Mouse (Mus musculus) embryonic facial prominence, embryonic 10.5 days (tissue): ENCODE data around the gene Nav1. TPM values are rescaled to one million over a fixed set of nuclear protein-coding genes. Genes with fewer than 3 reads are reported as not detected.

Source experiments
- DNase-seq: peaks from one replicate; pipeline ENCODE4 v3.0.0-alpha.2; 2017; ENCODE audit warnings: low spot score
- H3K27ac ChIP-seq: fragments of 300-500 bp; sonication (generic); replicated peaks from 2 replicates; pipeline ENCODE4 v1.5.1; 2016; ENCODE audit warnings: mild to moderate bottlenecking
- H3K27me3 ChIP-seq: fragments of 300-500 bp; sonication (generic); replicated peaks from 2 replicates; pipeline ENCODE4 v1.6.1; 2016; ENCODE audit warnings: low read depth, mild to moderate bottlenecking; ENCODE audit not compliant: poor library complexity, severe bottlenecking
- H3K36me3 ChIP-seq: fragments of 300-500 bp; sonication (generic); replicated peaks from 2 replicates; pipeline ENCODE4 v1.6.1; 2016; ENCODE audit warnings: mild to moderate bottlenecking, moderate library complexity
- H3K4me1 ChIP-seq: fragments of 300-500 bp; sonication (generic); 2 replicates; pipeline ENCODE4 v1.6.1; 2016
- H3K4me3 ChIP-seq: fragments of 300-500 bp; sonication (generic); 2 replicates; pipeline ENCODE4 v1.5.1; 2016; ENCODE audit warnings: mild to moderate bottlenecking, moderate library complexity
- H3K9me3 ChIP-seq: fragments of 300-500 bp; sonication (generic); 2 replicates; pipeline ENCODE4 v1.6.1; 2016; ENCODE audit warnings: mild to moderate bottlenecking
- WGBS: fragments of 180-500 bp; shearing (Covaris S2); methylation state at CpG from one replicate; pipeline ENCODE4 v1.1.7; 2016; 5-methylcytosine and 5-hydroxymethylcytosine counted together
- polyA plus RNA-seq: library from polyadenylated mRNA; unstranded; fragments of >200 nt; fragmentation: Nextera tagmentation; extraction: Ambion mirVana; gene quantifications from 2 replicates; pipeline ENCODE4 v1.2.1, GENCODE M21; 2016

Gene Nav1
- polyA plus RNA-seq, 1 experiment from 2014 or later, result 24.1 TPM

DNA sequence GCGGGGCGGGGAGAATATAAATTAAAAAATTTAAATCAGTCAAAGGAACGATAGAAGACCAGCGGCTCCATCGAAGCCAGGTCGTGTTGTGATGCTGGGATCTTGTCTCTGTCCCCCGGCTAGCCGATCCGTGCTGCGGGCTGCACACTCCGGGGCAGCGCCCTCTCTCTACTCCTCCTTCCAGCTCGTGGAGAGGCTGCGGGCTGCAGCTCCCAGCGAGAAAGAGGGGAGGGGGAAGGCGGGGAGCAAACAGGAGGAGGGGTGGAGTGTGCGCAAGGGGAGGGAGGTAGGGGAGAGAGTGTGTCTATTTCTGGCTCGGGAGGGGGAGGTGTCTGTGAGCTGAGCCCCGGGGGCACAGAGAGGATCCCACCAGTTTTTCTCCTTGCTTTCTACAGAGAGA lies 21.5 kb downstream of the Nav1 start:
- no peaks in the 10 kb centered on the region for H3K9me3 ChIP-seq
- no peaks in the 10 kb centered on the region for H3K36me3 ChIP-seq
- H3K4me3 ChIP-seq, result peak overlapping the region; percentile 80
- peak; percentile 79 for DNase-seq
- WGBS, result 0% methylated on average over 19 of the region's 19 CpGs
- H3K4me1 ChIP-seq, result peaks cover 70% of the 10 kb centered on the region
- peaks cover 23% of the 10 kb centered on the region for H3K27me3 ChIP-seq
- peak overlapping the region; percentile 86 for H3K27ac ChIP-seq

DNA sequence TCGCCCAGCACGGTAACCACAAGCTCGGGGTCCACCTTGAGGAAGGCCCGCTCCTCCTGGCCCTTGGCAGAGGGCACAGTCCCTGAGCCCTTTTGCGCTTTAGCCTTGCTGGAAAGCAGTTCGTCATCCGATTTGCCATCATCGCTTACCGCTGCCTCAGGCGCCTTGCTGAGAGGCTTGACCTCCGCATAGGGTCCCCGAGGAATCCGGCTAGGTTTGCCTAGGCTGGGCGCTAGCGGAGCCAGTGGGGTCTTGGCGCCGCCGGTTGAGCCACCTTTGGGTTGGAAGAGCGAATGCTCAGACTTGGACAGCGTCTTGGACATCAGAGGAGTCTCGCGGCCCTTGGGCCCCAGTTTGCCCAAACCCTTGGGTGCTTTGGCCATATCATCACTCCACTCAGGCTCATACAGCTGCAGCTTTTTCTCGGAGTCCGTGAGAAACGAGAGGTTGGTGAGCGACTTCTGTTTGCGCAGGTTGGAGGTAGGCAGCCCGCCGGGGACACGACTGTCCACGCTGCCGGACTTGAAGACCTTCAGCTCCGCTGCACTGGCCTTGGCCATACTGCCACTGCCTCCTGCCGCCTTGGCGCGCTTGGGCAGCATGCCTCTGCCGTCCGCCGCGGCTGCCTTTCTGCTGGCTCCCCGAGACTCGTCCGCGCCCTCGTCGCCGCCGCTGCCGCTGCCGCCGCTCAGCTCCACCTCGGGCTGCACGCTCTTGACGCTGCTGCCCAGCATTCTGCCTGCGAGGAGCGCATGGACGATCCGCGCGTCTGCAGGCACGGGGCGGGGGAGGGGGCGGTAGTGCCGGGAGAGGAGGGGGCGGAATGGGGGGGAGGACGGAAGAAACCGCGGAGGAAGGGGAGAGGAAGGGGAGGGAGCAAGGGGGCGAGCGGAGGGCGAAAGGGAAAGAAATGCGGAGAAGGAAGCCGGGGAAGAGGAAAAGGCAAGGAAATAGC lies 22.2 kb downstream of the Nav1 start:
- H3K4me1 ChIP-seq, result peaks cover 77% of the 10 kb centered on the region
- no peaks in the 10 kb centered on the region for H3K36me3 ChIP-seq
- peaks cover 23% of the 10 kb centered on the region for H3K27me3 ChIP-seq
- H3K27ac ChIP-seq, result peak overlapping the region; percentile 86
- peak overlapping the region; percentile 80 for H3K4me3 ChIP-seq
- peak; percentile 81 for DNase-seq
- 1% methylated on average over 72 of the region's 73 CpGs for WGBS
- H3K9me3 ChIP-seq, result no peaks in the 10 kb centered on the region

DNA sequence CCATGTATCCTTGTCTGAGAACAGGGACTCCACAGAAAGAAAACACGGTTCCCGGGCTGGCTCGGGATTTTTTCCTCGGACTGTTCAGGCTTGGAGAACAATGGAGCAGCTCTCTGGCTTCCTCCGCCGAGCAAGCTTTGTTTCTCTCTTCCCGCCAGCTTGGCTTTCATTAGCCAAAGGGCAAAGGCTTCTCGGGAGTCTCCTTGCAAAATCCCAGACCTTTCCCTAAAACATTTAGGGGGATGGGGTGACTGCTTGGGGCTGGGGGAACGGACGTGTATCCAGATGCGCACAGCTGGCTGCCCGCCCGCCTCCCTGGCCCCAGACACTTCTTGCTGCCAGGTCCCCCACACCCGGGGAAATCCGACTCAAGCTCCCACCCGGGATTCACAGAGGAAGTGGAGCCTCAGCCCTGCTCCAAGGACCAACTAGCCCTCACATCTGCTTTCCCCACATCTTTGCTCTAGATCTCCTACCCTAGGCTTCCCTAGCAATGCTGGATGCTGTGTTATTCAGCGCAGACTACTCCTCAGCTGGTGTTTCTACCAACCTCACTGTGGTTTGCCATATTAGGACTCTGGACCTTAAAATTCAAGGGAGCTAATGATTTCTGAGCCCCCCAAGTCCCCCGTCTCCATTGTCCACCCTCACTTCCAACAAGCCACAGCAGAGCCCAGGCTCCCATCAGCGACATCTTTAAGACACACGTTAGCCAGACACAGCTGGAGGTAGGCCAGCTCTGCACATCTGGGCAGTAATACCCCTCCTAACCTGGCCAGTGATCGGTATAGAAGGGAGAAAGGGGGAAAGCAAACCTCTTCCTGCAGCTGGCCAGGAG lies 23.2 kb downstream of the Nav1 start:
- Histone ChIP-seq H3K36me3 (no peaks in the 10 kb centered on the region), H3K27me3 (peaks cover 23% of the 10 kb centered on the region), H3K4me1 (peaks cover 87% of the 10 kb centered on the region), H3K9me3 (no peaks in the 10 kb centered on the region), H3K27ac (peak overlapping the region; percentile 86), H3K4me3 (peak overlapping the region; percentile 80)
- no peak for DNase-seq
- WGBS, result 2% methylated on average over 21 of the region's 21 CpGs

DNA sequence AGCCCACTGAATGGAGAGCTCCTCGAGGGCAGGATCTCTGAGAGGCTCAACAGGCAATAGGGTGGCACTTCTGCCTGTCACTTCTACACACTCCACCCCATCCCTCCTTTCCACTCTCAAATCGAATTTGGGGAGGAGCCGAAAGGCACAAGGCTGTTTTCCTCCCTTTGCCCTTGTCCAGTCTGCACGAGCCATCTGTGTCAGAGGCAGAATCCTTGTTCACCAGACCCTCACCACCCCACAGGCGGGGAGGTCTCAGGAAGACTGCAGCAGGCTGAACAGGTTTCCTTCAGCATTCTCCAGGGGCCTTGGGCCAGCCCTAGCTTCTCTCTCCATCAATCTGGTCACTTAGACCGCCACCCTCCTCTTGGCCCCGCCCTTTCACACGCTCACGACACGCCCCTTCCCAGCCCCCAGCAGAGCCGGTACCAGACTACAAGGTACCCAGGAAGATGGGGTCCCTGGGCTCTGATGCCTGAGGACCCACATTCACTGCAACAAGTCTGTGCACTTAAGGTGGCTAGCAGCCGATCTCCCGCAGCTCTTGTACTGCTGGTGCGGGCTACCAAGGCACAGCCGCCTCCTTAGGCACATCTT lies 23.9 kb downstream of the Nav1 start:
- peaks cover 91% of the 10 kb centered on the region for H3K4me1 ChIP-seq
- H3K27ac ChIP-seq, result peak overlapping the region; percentile 86
- peaks cover 23% of the 10 kb centered on the region for H3K27me3 ChIP-seq
- H3K9me3 ChIP-seq, result no peaks in the 10 kb centered on the region
- peak overlapping the region; percentile 80 for H3K4me3 ChIP-seq
- no peaks in the 10 kb centered on the region for H3K36me3 ChIP-seq
- peak; percentile 81 for DNase-seq
- WGBS, result 6% methylated on average over 15 of the region's 15 CpGs

DNA sequence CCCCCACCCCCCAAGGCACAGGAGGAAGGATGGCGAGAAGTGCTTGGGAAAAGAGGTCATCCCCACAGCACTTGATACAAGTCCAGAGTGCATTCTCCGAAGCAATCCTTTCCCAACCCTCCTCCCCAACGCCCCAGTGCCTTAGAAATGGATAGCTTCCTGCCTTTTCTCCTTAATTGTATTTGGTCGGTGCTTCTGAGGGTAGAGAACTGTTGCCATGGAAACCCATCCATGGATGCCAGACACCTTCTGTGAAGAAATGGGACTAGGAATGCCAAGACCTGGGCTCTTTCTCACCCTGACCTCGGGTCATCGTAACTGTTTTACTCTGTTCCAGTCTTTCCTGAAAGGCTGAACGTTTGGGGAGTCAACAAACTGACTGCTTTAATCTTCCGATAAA lies 26.1 kb downstream of the Nav1 start:
- Histone ChIP-seq H3K4me1 (peaks cover 99% of the 10 kb centered on the region), H3K36me3 (peaks cover 3% of the 10 kb centered on the region), H3K27me3 (peaks cover 23% of the 10 kb centered on the region), H3K9me3 (no peaks in the 10 kb centered on the region), H3K4me3 (peak overlapping the region; percentile 27), H3K27ac (peak overlapping the region; percentile 77; the same call in 1 of the 2 replicates)
- DNase-seq, result peak; percentile 49
- WGBS, result 28% methylated on average over 8 of the region's 8 CpGs

DNA sequence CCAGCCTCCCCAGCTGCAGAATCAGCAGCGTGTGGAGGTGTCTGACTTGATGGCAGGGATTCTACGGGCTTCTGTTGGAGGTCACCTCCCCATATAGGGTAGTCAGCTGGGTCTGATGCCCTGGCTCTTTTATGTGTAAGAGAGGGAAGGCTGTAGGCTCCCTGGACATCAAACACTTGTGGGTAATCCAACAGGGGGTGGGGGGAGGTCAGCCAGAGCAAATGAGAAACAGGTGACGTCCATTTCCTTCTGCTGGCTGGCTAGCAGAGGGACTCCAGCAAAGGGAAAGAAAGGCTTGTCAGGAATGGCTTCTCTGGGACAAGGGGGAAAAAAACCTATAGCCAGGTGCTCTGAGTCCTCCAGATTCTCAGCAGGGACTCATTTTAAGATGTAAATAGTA lies 28.0 kb downstream of the Nav1 start:
- Histone ChIP-seq H3K4me1 (peaks cover 100% of the 10 kb centered on the region), H3K9me3 (no peaks in the 10 kb centered on the region), H3K27ac (peak overlapping the region; percentile 77), H3K36me3 (peaks cover 12% of the 10 kb centered on the region), H3K4me3 (peak overlapping the region; percentile 27), H3K27me3 (peaks cover 11% of the 10 kb centered on the region)
- DNase-seq, result peak; percentile 84
- WGBS, result 23% methylated on average over 3 of the region's 3 CpGs

DNA sequence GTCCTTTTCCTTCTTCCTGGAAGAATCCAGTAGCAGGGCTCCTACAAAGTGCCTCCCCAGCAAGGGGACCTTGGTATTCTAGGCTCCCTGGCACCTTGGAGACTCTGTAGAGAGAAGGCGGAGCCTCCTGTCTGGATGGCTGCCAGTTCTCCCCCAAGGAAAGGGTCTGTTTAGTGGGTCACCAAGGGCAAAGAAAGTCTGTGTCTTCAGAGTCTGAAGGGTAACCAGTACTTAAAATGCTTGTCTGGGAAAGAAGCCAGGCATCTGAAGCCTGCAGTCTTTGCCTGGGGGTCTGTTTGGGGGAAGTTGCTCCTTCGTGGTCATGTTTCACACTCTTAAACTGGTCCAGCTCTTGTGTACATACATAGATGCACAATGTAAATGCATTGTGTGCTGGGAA lies 29.3 kb downstream of the Nav1 start:
- H3K4me1 ChIP-seq, result peaks cover 100% of the 10 kb centered on the region
- 0 out of 2 replicates have a peak, but pooled peaks cover 7% of the 10 kb centered on the region for H3K27me3 ChIP-seq
- peak overlapping the region; percentile 77 for H3K27ac ChIP-seq
- H3K36me3 ChIP-seq, result peaks cover 16% of the 10 kb centered on the region
- no peak for DNase-seq
- WGBS, result 68% methylated on average over 2 of the region's 2 CpGs
- no peak overlapping the region for H3K4me3 ChIP-seq
- H3K9me3 ChIP-seq, result no peaks in the 10 kb centered on the region

DNA sequence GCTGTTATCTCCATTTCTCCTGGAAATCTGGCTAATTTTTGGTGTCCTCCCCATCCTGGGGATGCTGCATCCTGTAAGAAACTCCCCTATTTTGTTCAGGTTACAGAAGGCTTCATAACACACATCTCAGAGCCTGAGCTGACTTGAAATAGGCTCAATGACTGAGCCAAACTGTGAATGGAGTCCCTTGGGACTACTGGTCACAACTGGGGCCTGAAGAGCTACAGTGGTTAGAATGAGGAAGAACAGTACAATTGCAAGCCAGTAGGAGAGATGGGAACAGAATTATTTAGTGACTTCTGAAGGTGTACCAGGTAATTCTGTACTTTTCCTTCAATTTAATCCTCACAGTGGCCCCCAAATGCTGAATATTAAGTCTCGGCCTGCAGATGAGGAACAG lies 31.7 kb downstream of the Nav1 start:
- Histone ChIP-seq H3K9me3 (no peaks in the 10 kb centered on the region), H3K4me1 (peaks cover 86% of the 10 kb centered on the region), H3K36me3 (peaks cover 24% of the 10 kb centered on the region), H3K4me3 (no peak overlapping the region), H3K27ac (no peak overlapping the region), H3K27me3 (no peaks in the 10 kb centered on the region)
- no peak for DNase-seq
- WGBS, result 77% methylated on average over 1 of the region's 1 CpGs

DNA sequence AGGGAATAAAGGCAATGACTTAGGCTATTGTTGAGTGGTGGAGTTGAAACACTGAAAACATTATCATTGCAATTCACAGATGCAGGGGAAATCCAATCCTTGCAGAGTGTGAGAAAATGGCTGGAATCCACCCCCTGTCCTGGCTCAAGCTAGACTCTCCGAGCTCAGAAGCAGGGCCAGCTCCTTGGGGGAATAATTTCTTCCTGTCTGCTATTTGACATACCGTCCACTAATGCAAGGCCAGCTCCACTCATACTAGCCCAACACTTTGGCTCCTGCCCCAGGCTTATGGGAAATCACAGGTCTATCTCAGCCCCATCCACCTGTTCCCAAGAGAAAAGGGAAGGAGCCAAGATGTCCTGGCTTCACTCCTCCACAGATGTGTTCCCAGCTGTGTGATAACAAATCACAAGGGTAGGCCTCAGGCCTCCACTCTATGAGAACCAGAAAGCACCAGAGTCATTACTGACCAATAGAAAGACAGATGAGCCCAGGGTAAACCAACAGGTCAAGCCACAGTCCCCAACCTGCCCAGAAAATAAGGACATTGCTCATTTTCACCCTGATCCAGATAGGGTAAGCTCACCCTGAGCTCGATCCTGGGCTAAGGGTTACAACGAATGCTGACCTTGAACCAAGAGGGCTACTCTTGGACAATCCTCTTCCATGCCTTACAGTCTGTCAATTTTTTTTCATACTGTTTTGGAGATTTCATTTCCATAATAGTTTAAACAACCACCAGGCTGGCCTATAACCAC lies 32.5 kb downstream of the Nav1 start:
- no peak for DNase-seq
- Histone ChIP-seq H3K27ac (0 out of 2 replicates have a peak overlapping the region, but pooled peaks have one; percentile 32), H3K36me3 (peaks cover 24% of the 10 kb centered on the region), H3K4me3 (no peak overlapping the region), H3K27me3 (no peaks in the 10 kb centered on the region), H3K4me1 (peaks cover 86% of the 10 kb centered on the region), H3K9me3 (no peaks in the 10 kb centered on the region)
- WGBS, result 67% methylated on average over 4 of the region's 4 CpGs

DNA sequence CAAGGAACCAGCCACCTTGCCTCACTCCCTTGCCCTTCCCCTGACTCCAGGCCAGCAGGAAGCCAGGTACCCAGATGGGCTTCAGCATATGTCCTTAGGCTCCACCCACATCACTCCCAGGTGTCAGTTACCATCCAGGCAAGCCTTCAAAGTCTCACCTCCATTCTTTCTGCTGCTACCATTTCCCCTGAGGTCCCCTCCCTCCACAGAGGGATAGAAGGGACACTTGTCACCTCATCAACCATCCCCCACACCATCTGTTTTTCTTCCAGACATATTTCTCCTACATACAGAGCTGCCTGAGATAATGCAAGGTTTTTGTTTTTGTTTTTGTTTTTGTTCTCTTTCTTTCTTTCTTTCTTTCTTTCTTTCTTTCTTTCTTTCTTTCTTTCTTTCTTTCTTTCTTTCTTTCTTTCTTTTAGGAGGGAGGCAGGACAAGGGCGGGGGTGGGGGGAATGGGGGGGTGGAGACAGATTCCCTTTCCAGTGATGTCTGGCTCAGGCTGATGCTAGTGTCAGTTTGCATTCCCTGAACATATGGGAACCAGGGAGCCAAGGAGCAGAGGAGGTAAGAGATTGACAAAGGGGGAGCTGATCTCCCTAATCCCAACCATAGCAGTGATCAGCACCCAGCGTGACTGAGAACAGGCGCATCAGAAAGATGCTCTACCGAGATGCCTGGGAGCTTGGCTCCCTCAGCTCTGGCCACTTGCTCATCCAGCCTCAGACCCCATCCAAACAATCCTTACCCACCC lies 34.8 kb downstream of the Nav1 start:
- peaks cover 38% of the 10 kb centered on the region for H3K36me3 ChIP-seq
- H3K27ac ChIP-seq, result peak overlapping the region; percentile 67; the same call in 1 of the 2 replicates
- H3K9me3 ChIP-seq, result no peaks in the 10 kb centered on the region
- DNase-seq, result no peak
- H3K4me3 ChIP-seq, result no peak overlapping the region
- H3K4me1 ChIP-seq, result peaks cover 77% of the 10 kb centered on the region
- WGBS, result 42% methylated on average over 4 of the region's 4 CpGs
- no peaks in the 10 kb centered on the region for H3K27me3 ChIP-seq

DNA sequence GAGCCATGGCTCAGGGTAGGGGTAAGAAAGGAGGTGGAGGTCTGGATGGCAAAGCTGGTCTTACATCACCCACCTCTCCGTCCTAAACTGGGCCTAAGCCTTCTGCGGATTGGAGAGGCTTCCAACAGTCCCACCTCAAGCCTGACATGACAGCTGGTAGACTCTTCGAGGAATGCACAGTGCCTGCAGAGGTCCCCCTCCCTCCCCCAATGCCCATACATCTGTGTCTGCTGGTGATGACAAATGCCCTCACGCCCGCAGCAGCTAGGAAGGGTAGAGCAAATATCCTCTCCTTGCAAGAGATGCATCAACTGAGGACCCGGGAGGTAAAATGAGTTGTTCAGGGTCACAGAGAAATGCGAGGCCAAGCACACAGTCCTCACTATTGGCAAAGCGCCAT lies 39.0 kb downstream of the Nav1 start:
- Histone ChIP-seq H3K4me1 (peaks cover 69% of the 10 kb centered on the region), H3K27me3 (no peaks in the 10 kb centered on the region), H3K9me3 (no peaks in the 10 kb centered on the region), H3K27ac (no peak overlapping the region), H3K36me3 (peaks cover 23% of the 10 kb centered on the region; the same call in 1 of the 2 replicates), H3K4me3 (no peak overlapping the region)
- no peak for DNase-seq
- WGBS, result 80% methylated on average over 8 of the region's 8 CpGs
